Mouse (Mus musculus) limb, embryonic 13.5 days (tissue): ENCODE measurements at regions not wholly inside any gene's neighbourhood (a gene's known extent, or its start where the extent isn't known, plus 50 kb on each side); places are given as distances from the start of the nearest gene placed in this dataset.

Experiments
- ATAC-seq: fragments of 200-750 bp; cut with Nextera tagmentation; 2 replicates; pipeline ENCODE4 v1.8.0; 2017; ENCODE audit warnings: low read depth, moderate number of reproducible peaks, moderate TSS enrichment; ENCODE audit not compliant: low FRiP score
- H3K27ac ChIP-seq: fragments of 300-500 bp; sonication (generic); 2 replicates; pipeline ENCODE4 v1.5.1; 2015; ENCODE audit warnings: inconsistent platforms, mild to moderate bottlenecking, moderate library complexity
- H3K27me3 ChIP-seq: fragments of 300-500 bp; sonication (generic); 2 replicates; pipeline ENCODE4 v1.6.1; 2015; ENCODE audit warnings: mild to moderate bottlenecking, inconsistent platforms
- H3K36me3 ChIP-seq: fragments of 300-500 bp; sonication (generic); 2 replicates; pipeline ENCODE4 v1.6.1; 2015; ENCODE audit warnings: inconsistent platforms, mild to moderate bottlenecking, moderate library complexity
- H3K4me1 ChIP-seq: fragments of 300-500 bp; sonication (generic); 2 replicates; pipeline ENCODE4 v1.6.1; 2015; ENCODE audit warnings: inconsistent platforms
- H3K4me2 ChIP-seq: fragments of 300-500 bp; sonication (generic); replicated peaks from 2 replicates; pipeline ENCODE4 v1.6.1; 2015; ENCODE audit warnings: inconsistent platforms, mild to moderate bottlenecking, moderate library complexity
- H3K4me3 ChIP-seq: fragments of 300-500 bp; sonication (generic); 2 replicates; pipeline ENCODE4 v1.5.1; 2015; ENCODE audit warnings: moderate library complexity, mild to moderate bottlenecking, inconsistent platforms
- H3K9ac ChIP-seq: fragments of 300-500 bp; sonication (generic); 2 replicates; pipeline ENCODE4 v1.6.1; 2015; ENCODE audit warnings: mild to moderate bottlenecking, inconsistent platforms
- H3K9me3 ChIP-seq: fragments of 300-500 bp; sonication (generic); 2 replicates; pipeline ENCODE4 v1.6.1; 2016; ENCODE audit warnings: inconsistent platforms
- WGBS: fragments of 180-500 bp; shearing (Covaris S2); methylation state at CpG from one replicate; pipeline ENCODE4 v1.1.7; 2015; 5-methylcytosine and 5-hydroxymethylcytosine counted together

DNA sequence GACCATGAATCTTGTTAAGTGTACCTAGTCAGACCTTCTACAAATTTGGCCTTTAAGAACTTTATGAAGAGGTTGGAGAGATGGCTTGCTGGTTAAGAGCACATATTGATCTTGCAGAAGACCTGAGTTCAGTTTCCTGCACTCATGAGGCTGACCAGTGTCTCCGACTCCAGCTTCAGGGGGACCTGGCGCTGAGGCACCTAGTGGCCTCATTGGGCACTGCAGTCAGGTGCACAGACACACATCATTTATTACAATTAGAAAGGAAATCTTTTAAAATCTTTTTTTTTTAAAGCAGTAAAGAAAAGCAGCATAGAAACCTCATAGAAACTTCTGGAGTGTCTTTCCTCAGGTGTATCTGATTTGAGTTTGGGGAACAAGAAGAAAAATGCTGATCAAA is 123.9 kb upstream of the Cops8 start:
- H3K27ac ChIP-seq: no peak overlapping the region
- 92% methylated on average over 2 of the region's 2 CpGs for WGBS
- H3K4me2 ChIP-seq: no peak overlapping the region
- no peak overlapping the region for H3K9ac ChIP-seq
- no peaks in the 10 kb centered on the region for H3K36me3 ChIP-seq
- H3K27me3 ChIP-seq: no peaks in the 10 kb centered on the region
- ATAC-seq: no peak
- H3K9me3 ChIP-seq: no peaks in the 10 kb centered on the region
- no peak overlapping the region for H3K4me3 ChIP-seq
- H3K4me1 ChIP-seq: peaks cover 54% of the 10 kb centered on the region

DNA sequence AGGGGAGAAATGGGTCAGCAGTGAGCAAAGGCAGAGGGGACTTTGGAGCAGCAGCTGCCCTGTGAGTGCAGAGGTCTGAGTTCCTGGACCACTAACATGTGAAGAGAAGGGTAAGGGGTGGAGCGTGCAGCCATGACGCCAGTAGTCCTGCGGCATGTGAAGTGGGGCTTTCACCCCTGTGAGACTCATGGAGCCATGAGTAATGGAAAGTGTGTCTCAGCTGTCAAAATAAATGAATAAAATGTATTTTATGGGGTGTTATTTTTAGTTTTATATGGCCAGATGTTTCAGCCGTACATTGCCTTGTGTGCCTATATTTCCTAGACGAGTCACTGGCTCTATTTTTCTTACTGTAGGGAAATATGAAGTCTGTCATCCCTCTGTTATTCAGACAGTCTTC is 121.5 kb upstream of the Cops8 start:
- ATAC-seq: peak; percentile 89
- Histone ChIP-seq H3K4me3 (no peak overlapping the region), H3K27ac (peak overlapping the region; percentile 93), H3K4me2 (peak overlapping the region; percentile 37), H3K36me3 (no peaks in the 10 kb centered on the region), H3K4me1 (peaks cover 45% of the 10 kb centered on the region), H3K27me3 (no peaks in the 10 kb centered on the region), H3K9me3 (no peaks in the 10 kb centered on the region), H3K9ac (no peak overlapping the region)
- 22% methylated on average over 5 of the region's 5 CpGs for WGBS

DNA sequence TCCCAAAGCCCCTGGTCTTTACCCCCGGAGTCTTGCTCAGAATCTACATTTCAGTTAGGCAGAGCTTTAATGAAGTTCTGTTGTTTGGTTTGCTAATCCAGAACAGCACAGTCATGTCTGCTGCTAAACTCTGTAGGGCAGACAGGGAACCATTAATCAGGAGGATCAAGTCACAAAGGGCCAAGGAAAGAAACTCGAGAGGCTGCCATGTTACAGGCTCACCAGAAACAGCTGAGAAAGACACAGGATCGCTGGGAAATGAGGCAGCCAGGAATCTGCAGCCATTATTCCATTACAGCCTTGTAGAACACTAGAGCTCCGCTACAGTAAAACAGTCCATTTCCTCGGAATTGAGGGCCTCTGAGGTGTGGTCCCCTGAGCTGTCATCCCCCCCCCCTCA is 121.1 kb upstream of the Cops8 start:
- H3K4me2 ChIP-seq: peak overlapping the region; percentile 37
- peaks cover 40% of the 10 kb centered on the region for H3K4me1 ChIP-seq
- H3K27me3 ChIP-seq: no peaks in the 10 kb centered on the region
- H3K27ac ChIP-seq: peak overlapping the region; percentile 93
- no peaks in the 10 kb centered on the region; the same call in 1 of the 2 replicates for H3K9me3 ChIP-seq
- ATAC-seq: peak; percentile 77
- H3K9ac ChIP-seq: no peak overlapping the region
- H3K4me3 ChIP-seq: no peak overlapping the region
- 14% methylated on average over 5 of the region's 5 CpGs for WGBS
- no peaks in the 10 kb centered on the region for H3K36me3 ChIP-seq

DNA sequence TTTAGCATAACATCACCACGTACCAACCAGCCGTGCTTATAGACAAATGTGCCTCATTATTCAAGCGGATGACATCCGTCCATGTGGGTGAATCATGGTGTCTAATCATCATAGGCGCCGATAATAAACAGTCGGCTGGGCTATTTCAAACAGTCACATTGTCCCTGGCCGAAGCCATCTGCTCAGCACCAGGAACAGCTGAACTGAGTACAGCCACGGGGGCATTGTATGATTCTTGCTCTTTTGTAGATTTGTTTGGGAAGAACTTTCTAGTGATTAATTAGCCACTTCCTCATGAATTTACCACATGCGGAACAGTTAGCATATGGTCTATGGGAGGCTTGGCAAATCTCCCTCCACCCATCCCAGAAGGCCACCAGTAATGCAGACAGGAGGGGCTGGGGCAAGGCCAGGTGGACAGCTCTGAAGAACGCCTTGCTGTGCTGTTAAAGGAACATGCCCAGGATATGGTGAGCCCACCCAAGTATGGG is 116.4 kb upstream of the Cops8 start:
- Histone ChIP-seq H3K9me3 (no peaks in the 10 kb centered on the region; the same call in 1 of the 2 replicates), H3K27me3 (no peaks in the 10 kb centered on the region), H3K36me3 (no peaks in the 10 kb centered on the region), H3K9ac (no peak overlapping the region), H3K27ac (no peak overlapping the region), H3K4me1 (peaks cover 20% of the 10 kb centered on the region), H3K4me3 (no peak overlapping the region), H3K4me2 (no peak overlapping the region)
- 75% methylated on average over 11 of the region's 11 CpGs for WGBS
- ATAC-seq: no peak

DNA sequence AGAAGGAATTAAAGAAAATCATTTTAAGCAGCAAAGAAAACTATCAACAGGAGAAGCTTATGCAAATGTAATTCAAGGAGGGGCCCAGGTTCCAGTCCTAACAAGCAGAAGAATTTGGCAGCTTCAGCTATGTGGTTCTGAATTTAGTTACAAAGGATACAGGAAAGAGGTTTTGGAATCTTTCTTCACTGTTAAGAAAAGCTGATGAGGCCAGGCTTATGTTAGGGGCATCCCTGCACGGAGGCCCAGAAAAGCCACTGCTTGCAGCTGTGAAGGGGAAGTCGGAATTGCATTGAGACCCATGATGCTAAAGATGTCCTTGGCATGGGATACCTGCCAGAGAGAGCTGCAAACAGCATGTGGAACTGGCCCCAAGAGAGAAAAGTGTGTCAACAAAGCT is 114.9 kb upstream of the Cops8 start:
- WGBS: 82% methylated on average over 2 of the region's 2 CpGs
- H3K4me2 ChIP-seq: no peak overlapping the region
- H3K4me3 ChIP-seq: no peak overlapping the region
- no peaks in the 10 kb centered on the region; the same call in 1 of the 2 replicates for H3K9me3 ChIP-seq
- H3K36me3 ChIP-seq: no peaks in the 10 kb centered on the region
- H3K9ac ChIP-seq: no peak overlapping the region
- ATAC-seq: no peak
- no peaks in the 10 kb centered on the region for H3K27me3 ChIP-seq
- H3K27ac ChIP-seq: no peak overlapping the region
- H3K4me1 ChIP-seq: peaks cover 7% of the 10 kb centered on the region

DNA sequence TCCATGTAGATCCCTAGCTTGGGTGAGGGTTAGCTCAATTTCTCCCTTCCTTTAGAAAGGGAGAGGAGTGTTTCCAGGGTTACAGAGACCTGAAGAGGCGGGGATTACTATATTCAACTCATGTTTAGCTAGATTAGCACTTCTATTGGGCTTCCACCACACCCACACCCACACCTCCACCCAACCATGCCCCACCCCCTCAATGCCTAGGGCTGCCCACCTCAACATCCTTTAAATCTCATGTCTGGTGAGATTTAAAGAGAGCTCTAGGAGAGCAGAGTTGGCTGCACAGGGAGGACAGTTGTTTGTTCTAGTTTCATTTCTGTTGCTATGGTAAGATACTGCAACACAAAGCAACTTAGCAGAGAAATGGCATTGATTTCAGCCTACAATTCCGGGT is 113.8 kb upstream of the Cops8 start:
- Histone ChIP-seq H3K36me3 (no peaks in the 10 kb centered on the region), H3K4me2 (no peak overlapping the region), H3K27me3 (no peaks in the 10 kb centered on the region), H3K4me3 (no peak overlapping the region), H3K9ac (no peak overlapping the region), H3K4me1 (peaks cover 17% of the 10 kb centered on the region), H3K9me3 (no peaks in the 10 kb centered on the region; the same call in 1 of the 2 replicates), H3K27ac (no peak overlapping the region)
- no peak for ATAC-seq
- WGBS: 81% methylated on average over 2 of the region's 2 CpGs

DNA sequence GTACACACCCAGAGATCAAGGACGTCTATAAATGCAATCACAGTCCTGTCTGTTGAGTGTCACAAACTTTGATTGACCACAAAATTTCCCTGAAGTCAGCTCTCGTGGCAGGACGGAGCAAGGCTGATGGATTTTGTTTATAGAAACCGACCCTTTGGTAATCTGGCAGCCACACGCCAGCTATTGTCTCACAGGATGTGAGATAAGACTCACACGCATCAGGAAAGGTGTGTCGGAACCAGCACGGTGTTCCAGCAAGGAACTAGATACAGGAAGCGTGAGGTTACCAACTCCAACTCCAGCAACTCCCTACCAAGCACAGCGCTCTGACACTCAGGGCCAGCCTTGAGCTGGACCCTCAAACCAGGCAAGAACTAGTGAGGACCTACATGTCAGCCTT is 112.4 kb upstream of the Cops8 start:
- Histone ChIP-seq H3K4me2 (no peak overlapping the region), H3K9me3 (no peaks in the 10 kb centered on the region; the same call in 1 of the 2 replicates), H3K27me3 (no peaks in the 10 kb centered on the region), H3K4me1 (peaks cover 21% of the 10 kb centered on the region), H3K27ac (no peak overlapping the region), H3K36me3 (no peaks in the 10 kb centered on the region), H3K9ac (no peak overlapping the region), H3K4me3 (no peak overlapping the region)
- WGBS: 82% methylated on average over 10 of the region's 10 CpGs
- no peak for ATAC-seq

DNA sequence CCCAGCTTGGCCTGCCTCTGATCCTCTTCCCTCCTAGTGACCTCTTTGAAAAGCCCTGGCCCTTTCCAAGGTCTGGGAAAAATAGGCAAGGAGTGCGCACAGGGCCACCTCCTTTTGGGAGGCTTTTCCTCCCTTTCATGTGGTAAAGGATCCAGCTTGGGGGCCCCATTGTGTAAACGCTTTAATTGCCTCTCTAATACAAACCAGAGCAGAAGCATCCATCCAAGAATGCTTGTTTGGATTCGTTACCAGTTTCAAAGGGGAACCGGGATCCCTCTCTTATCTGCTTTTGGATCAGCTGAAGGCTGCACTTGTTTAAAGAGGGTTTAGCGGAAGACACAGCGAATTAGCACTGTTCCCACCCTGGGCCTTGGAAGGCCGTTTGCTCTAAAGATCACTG is 109.3 kb upstream of the Cops8 start:
- Histone ChIP-seq H3K9ac (no peak overlapping the region), H3K9me3 (no peaks in the 10 kb centered on the region), H3K4me3 (no peak overlapping the region), H3K27ac (no peak overlapping the region), H3K27me3 (no peaks in the 10 kb centered on the region), H3K36me3 (no peaks in the 10 kb centered on the region), H3K4me1 (peaks cover 26% of the 10 kb centered on the region), H3K4me2 (no peak overlapping the region)
- 20% methylated on average over 7 of the region's 7 CpGs for WGBS
- ATAC-seq: no peak

DNA sequence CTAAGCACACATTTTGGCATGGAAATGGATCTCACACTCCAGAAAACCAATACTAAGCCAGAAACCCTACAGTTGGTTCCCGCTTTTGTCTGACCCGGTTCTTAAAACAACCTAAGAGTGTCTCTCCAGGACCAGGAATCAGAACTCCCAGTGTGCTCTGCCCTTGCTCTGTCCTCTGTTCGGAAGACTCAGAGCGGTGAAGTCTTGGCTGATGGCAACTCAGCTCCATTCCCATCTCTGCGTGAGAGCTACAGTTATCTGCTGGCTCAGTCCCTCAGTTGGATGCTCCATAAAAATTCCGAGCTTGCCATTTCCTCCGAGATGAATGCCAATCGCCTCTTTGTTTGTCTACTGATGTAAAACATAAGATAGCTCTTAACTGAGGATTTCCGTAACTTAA is 107.6 kb upstream of the Cops8 start:
- Histone ChIP-seq H3K4me2 (no peak overlapping the region), H3K27me3 (no peaks in the 10 kb centered on the region), H3K4me3 (no peak overlapping the region), H3K36me3 (no peaks in the 10 kb centered on the region; the same call in 1 of the 2 replicates), H3K9me3 (0 out of 2 replicates have a peak, but pooled peaks cover 7% of the 10 kb centered on the region), H3K27ac (no peak overlapping the region), H3K4me1 (peaks cover 26% of the 10 kb centered on the region), H3K9ac (no peak overlapping the region)
- ATAC-seq: no peak
- WGBS: 77% methylated on average over 9 of the region's 9 CpGs

DNA sequence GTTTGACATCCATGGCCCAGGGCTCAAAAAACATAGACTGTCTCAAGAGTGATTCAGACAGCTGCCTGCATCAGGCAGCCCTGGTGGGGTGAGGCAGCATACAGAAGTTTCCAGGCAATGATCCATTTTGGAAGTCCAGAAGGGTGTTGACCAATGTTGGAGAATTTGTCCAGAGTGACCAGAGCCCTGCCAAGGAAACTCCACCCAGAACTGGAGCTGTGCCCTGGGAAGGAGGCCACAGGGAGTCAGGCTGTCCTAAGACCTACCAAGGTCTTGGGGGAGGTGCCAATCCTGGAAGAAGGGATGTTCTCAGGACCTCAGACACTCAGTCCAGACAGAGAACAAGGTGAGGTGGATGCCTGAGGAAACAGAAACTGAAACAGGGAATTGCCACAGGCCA is 105.2 kb upstream of the Cops8 start:
- H3K4me3 ChIP-seq: no peak overlapping the region
- no peak overlapping the region for H3K9ac ChIP-seq
- H3K27me3 ChIP-seq: no peaks in the 10 kb centered on the region
- no peak for ATAC-seq
- H3K9me3 ChIP-seq: 0 out of 2 replicates have a peak, but pooled peaks cover 7% of the 10 kb centered on the region
- no peak overlapping the region for H3K4me2 ChIP-seq
- H3K4me1 ChIP-seq: peaks cover 26% of the 10 kb centered on the region
- H3K36me3 ChIP-seq: no peaks in the 10 kb centered on the region; the same call in 1 of the 2 replicates
- H3K27ac ChIP-seq: no peak overlapping the region

DNA sequence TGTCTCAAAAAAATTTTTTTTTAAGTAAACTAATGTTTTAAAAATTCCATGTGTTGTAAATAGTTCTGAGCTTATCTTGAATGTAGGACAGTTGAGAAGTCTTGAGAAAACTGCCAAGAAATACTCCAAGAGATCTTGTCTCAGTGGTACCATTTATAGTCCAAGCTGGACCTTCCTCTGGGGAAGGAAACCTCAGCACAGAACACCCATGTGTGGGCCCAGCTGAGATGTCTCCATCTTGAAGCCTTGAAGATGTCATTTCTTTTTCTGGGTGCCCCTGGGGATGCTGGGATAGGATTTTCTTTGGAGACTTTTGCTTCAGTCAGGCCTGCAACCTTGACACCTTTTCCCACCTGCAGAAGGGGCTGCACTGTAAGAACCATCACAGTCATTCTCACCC is 101.4 kb upstream of the Cops8 start:
- H3K36me3 ChIP-seq: no peaks in the 10 kb centered on the region; the same call in 1 of the 2 replicates
- peaks cover 27% of the 10 kb centered on the region for H3K4me1 ChIP-seq
- no peaks in the 10 kb centered on the region for H3K27me3 ChIP-seq
- H3K9ac ChIP-seq: no peak overlapping the region
- no peak for ATAC-seq
- H3K27ac ChIP-seq: no peak overlapping the region
- no peak overlapping the region for H3K4me2 ChIP-seq
- H3K4me3 ChIP-seq: no peak overlapping the region
- 0 out of 2 replicates have a peak, but pooled peaks cover 7% of the 10 kb centered on the region for H3K9me3 ChIP-seq

DNA sequence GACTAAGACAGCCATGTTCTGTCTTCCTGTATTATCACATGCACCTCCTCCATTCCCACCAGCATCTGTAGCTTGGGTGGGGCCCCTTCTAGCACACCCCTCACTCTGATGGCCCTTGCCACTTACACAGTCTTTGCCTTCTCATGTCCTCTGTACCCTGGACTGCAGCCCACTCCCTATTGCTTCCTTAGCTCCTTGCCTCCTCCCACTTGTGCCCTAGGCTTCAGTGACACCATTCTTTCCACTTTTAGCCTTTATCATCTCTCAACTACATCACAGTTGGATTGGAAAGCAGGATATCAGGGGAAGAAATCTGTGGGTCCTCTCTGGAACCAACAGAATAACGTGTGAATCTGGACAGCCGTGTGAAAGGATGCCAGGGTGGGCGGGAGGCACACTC is 100.4 kb upstream of the Cops8 start:
- H3K9me3 ChIP-seq: 0 out of 2 replicates have a peak, but pooled peaks cover 7% of the 10 kb centered on the region
- no peaks in the 10 kb centered on the region; the same call in 1 of the 2 replicates for H3K36me3 ChIP-seq
- H3K4me2 ChIP-seq: no peak overlapping the region
- peaks cover 36% of the 10 kb centered on the region for H3K4me1 ChIP-seq
- H3K27ac ChIP-seq: no peak overlapping the region
- no peak for ATAC-seq
- H3K4me3 ChIP-seq: no peak overlapping the region
- 88% methylated on average over 3 of the region's 3 CpGs for WGBS
- H3K27me3 ChIP-seq: no peaks in the 10 kb centered on the region
- no peak overlapping the region for H3K9ac ChIP-seq

DNA sequence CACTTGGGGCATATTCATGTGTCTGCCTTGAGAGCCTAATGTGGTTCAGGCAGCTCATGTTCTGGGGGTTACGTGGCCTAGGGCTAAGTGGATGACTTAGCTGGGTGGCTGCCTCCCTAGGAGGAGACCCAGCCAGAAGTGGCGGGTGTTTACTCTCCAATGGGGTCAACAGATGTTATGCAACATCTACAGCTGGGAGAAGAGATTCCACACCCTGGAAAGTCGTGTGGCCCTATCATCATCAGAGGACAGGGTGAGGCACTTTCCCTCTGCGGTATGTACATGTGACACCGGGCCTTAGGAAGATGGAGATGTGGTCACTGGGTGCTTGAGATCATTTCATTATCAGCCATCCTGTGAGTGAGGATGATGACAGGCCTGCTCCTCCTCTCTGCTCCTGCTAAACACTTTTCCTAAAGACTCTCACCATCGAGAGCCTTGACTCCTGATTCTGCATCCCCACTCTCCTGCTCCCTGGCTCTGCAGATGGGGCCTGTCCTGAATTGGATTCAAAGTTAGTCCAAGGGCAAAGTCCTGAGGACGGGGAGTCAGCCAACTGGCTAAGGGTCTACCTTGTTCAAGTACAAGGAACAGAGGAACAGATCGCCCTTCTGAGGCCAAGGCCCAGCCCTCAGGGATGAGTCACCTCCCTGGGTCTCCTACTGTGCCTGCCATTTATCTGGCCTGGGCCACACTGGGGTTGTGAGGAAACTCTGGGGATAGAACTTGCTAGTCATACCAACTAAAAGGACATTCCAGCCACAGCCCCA is 99.8 kb upstream of the Cops8 start:
- H3K4me3 ChIP-seq: no peak overlapping the region

More for the DNA sequence above, 99.8 kb upstream of the Cops8 start:
- Histone ChIP-seq H3K36me3 (no peaks in the 10 kb centered on the region; the same call in 1 of the 2 replicates), H3K4me2 (no peak overlapping the region), H3K9ac (no peak overlapping the region), H3K27me3 (no peaks in the 10 kb centered on the region), H3K9me3 (0 out of 2 replicates have a peak, but pooled peaks cover 7% of the 10 kb centered on the region), H3K4me1 (peaks cover 37% of the 10 kb centered on the region), H3K27ac (no peak overlapping the region)
- 84% methylated on average over 8 of the region's 8 CpGs for WGBS
- ATAC-seq: no peak
